Mouse (Mus musculus): ENCODE results near the gene Slc27a2. TPM values are rescaled to one million over a fixed set of nuclear protein-coding genes. Genes with fewer than 3 reads are reported as not detected.

Slc27a2 gene
- polyA plus RNA-seq, 1 experiment from 2014 or later: 12.1 TPM

DNA sequence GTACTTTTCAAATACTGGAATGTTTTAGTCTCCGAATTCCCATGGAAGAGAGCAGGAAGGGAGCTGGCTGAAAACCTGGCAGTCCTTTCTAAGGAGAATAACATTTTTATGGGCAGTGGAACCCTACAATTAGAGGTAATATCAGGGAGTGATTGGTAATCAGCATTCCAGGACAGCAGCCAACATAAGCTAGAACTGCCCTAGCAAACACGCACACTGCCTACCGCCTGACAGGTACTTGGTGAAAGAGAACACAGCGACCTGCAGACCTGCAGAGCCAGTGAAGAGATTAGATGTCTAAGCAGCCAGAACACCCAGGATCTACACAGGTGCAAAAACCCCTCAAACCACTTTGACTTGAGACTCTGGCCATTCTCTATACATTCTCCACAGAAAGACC, 20.5 kb downstream of the Slc27a2 start:
- ATAC-seq (ENCODE audit: low read depth): no peak
- Histone ChIP-seq H3K9me3 (ENCODE audit: control insufficient read depth, low read length) (no peaks in the 10 kb centered on the region), H3K27me3 (ENCODE audit: control insufficient read depth, insufficient read depth, low read length) (no peaks in the 10 kb centered on the region), H3K4me1 (ENCODE audit: control insufficient read depth, insufficient read depth, low read length) (no peaks in the 10 kb centered on the region), H3K9ac (replicated peaks; ENCODE audit: low read depth, low read length) (no peak overlapping the region), H3K4me2 (ENCODE audit: low read depth, low read length) (no peak overlapping the region), H3K4me3 (ENCODE audit: low read depth, low read length) (no peak overlapping the region), H3K36me3 (ENCODE audit: control insufficient read depth, insufficient read depth, low read length) (no peaks in the 10 kb centered on the region), H3K27ac (ENCODE audit: low read depth, low read length) (no peak overlapping the region)
- 87% methylated on average over 4 of the region's 4 CpGs for WGBS

DNA sequence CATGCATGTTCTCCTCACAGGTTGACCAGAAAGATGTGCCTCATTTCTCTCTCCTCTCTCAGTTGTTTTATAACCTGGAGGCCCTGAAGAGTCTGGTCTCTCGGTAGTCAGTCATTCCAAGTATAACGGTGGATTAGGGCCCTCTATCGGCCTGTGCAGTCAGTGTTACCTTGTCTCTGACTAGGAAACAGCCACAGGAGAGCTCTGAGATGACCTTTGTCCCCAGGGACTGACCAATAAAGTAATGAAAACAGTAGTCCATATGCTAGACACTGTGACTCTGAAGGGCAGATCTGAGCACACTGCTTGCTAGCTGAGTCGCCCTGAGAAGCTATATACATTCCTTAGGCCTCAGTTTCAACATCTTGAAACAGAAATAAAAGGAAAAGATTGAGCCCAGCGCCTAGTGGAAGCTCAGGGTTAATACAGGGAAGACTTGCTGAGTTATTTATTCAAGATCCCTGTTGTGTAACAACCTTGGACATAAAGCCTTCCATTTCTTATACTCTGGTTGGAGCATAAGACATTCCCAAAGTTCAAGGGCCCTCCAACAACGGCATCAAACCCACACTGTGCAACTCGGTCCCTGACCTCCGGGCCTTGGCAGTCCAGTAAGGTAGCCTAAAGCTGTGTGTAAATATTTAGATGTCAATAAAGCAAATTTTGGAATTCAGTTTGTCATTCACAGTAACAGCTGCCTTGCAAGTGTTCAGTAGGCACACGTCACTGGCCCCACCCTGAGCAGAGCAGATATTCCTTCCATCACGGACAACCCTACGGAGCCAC, 23.4 kb downstream of the Slc27a2 start:
- Histone ChIP-seq H3K9ac (replicated peaks; ENCODE audit: low read depth, low read length) (no peak overlapping the region), H3K4me1 (ENCODE audit: control insufficient read depth, insufficient read depth, low read length) (no peaks in the 10 kb centered on the region), H3K27me3 (ENCODE audit: control insufficient read depth, insufficient read depth, low read length) (no peaks in the 10 kb centered on the region), H3K9me3 (ENCODE audit: control insufficient read depth, low read length) (no peaks in the 10 kb centered on the region), H3K4me3 (ENCODE audit: low read depth, low read length) (no peak overlapping the region), H3K27ac (ENCODE audit: low read depth, low read length) (no peak overlapping the region), H3K4me2 (ENCODE audit: low read depth, low read length) (no peak overlapping the region), H3K36me3 (ENCODE audit: control insufficient read depth, insufficient read depth, low read length) (no peaks in the 10 kb centered on the region)
- ATAC-seq (ENCODE audit: low read depth): no peak
- WGBS: 81% methylated on average over 11 of the region's 11 CpGs

DNA sequence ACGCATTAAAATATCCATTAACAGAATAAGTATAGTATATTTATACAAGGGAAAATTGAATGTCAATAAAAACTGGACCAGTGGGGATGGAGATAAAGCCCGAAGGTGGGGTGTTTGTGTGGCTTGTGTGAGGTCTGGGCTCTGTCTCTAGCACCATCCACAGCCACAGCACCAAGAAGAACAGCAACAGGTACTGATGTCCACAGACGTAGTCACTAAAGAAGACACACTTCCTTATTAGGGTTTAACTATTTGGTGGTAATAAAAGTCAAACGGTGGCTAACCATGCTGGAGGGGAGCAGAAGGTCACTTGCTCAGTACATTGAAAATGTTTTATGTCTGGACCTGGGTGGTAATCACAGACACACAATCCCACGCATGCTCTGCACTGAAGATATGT, 25.2 kb downstream of the Slc27a2 start:
- 79% methylated on average over 5 of the region's 5 CpGs for WGBS
- Histone ChIP-seq H3K27me3 (ENCODE audit: control insufficient read depth, insufficient read depth, low read length) (no peaks in the 10 kb centered on the region), H3K36me3 (ENCODE audit: control insufficient read depth, insufficient read depth, low read length) (no peaks in the 10 kb centered on the region), H3K27ac (ENCODE audit: low read depth, low read length) (no peak overlapping the region), H3K9ac (replicated peaks; ENCODE audit: low read depth, low read length) (no peak overlapping the region), H3K9me3 (ENCODE audit: control insufficient read depth, low read length) (no peaks in the 10 kb centered on the region), H3K4me1 (ENCODE audit: control insufficient read depth, insufficient read depth, low read length) (no peaks in the 10 kb centered on the region), H3K4me2 (ENCODE audit: low read depth, low read length) (no peak overlapping the region), H3K4me3 (ENCODE audit: low read depth, low read length) (no peak overlapping the region)
- no peak for ATAC-seq (ENCODE audit: low read depth)

DNA sequence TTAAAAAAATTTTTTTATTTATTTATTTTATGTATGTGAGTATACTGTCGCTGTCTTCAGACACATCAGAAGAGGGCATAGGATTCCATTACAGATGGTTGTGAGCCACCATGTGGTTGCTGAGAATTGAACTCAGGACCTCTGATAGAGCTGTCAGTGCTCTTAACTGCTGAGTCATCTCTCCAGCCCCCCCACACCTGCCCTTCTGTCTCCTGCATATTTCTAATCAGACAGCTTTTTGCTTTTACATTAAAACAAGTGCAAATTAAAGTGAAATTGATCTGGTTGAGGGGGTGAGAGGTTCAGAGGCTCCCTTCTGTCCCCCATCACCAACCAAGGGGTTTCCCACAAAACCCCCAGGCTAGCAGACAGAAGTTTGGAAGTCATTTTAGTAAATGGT, 27.1 kb downstream of the Slc27a2 start:
- no peak for ATAC-seq (ENCODE audit: low read depth)
- no peaks in the 10 kb centered on the region for H3K9me3 ChIP-seq (ENCODE audit: control insufficient read depth, low read length)

DNA sequence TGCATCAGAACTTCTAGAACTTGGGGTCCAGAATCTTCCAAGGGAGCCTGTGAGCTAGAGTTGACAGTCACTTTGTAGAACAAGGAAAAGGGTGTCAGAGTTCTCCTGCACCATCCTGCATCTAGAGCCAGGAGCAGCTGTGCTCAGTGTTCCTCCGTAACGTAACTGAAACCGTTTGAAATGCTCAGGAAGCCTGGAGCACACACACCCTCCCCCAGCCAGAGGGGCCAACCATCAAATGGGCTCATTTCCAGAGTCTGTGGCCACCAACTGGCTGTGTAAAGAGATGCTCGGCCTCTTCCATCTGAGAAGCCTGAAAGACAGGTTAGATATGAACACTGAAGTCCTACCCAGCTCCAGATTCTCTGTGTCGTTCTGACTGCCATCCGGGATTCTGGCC, 31.8 kb downstream of the Slc27a2 start:
- Histone ChIP-seq H3K4me3 (ENCODE audit: low read depth, low read length) (no peak overlapping the region), H3K4me2 (ENCODE audit: low read depth, low read length) (no peak overlapping the region), H3K36me3 (ENCODE audit: control insufficient read depth, insufficient read depth, low read length) (no peaks in the 10 kb centered on the region), H3K4me1 (ENCODE audit: control insufficient read depth, insufficient read depth, low read length) (no peaks in the 10 kb centered on the region), H3K27ac (ENCODE audit: low read depth, low read length) (no peak overlapping the region), H3K27me3 (ENCODE audit: control insufficient read depth, insufficient read depth, low read length) (no peaks in the 10 kb centered on the region), H3K9me3 (ENCODE audit: control insufficient read depth, low read length) (no peaks in the 10 kb centered on the region), H3K9ac (replicated peaks; ENCODE audit: low read depth, low read length) (no peak overlapping the region)
- ATAC-seq (ENCODE audit: low read depth): no peak
- WGBS: 74% methylated on average over 6 of the region's 6 CpGs

More for the DNA sequence above, 27.1 kb downstream of the Slc27a2 start:
- H3K4me3 ChIP-seq (ENCODE audit: low read depth, low read length): no peak overlapping the region
- no peaks in the 10 kb centered on the region for H3K36me3 ChIP-seq (ENCODE audit: control insufficient read depth, insufficient read depth, low read length)
- H3K4me2 ChIP-seq (ENCODE audit: low read depth, low read length): no peak overlapping the region
- no peak overlapping the region for H3K9ac ChIP-seq (replicated peaks; ENCODE audit: low read depth, low read length)
- no peaks in the 10 kb centered on the region for H3K4me1 ChIP-seq (ENCODE audit: control insufficient read depth, insufficient read depth, low read length)
- 100% methylated on average over 1 of the region's 1 CpGs for WGBS
- no peak overlapping the region for H3K27ac ChIP-seq (ENCODE audit: low read depth, low read length)
- H3K27me3 ChIP-seq (ENCODE audit: control insufficient read depth, insufficient read depth, low read length): no peaks in the 10 kb centered on the region

DNA sequence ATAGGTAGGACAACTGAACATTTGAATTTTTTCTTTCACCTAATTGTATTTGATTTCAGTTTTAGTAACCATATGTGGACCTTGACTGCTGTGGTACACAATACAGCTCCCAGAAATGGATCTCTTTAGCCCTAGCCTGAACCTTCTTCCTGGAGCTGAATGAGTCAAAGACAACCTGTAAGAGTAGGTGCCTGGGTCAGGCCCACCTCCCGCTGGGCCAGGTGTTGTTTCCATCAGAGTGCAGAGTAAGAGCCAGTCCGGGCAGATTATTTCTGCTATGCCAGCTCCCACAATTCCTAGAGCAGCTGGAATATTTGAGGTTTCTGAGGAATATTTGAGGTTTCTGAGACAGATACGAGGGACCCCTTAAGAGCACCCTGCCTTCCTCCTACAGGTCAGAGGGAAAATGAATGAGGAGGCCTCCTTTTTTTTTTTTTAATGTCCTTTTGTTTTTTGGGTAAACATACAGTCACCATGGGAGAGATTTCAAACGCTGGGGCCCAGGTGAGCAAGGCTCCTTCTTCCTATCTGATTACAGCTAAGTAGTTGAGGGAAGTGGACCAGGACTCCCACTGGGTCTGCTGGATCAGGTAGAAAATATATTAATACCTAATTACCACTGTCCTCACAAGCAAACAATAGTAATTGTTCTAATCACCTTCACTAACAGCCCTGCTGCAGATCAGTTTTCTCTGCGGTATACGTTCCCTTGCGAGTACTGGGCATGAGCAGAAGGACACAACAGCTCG, 32.6 kb downstream of the Slc27a2 start:
- H3K4me1 ChIP-seq (ENCODE audit: control insufficient read depth, insufficient read depth, low read length): no peaks in the 10 kb centered on the region
- no peaks in the 10 kb centered on the region for H3K36me3 ChIP-seq (ENCODE audit: control insufficient read depth, insufficient read depth, low read length)
- H3K4me3 ChIP-seq (ENCODE audit: low read depth, low read length): no peak overlapping the region
- H3K9ac ChIP-seq (replicated peaks; ENCODE audit: low read depth, low read length): no peak overlapping the region
- no peaks in the 10 kb centered on the region for H3K9me3 ChIP-seq (ENCODE audit: control insufficient read depth, low read length)
- H3K27ac ChIP-seq (ENCODE audit: low read depth, low read length): no peak overlapping the region
- ATAC-seq (ENCODE audit: low read depth): no peak
- no peaks in the 10 kb centered on the region for H3K27me3 ChIP-seq (ENCODE audit: control insufficient read depth, insufficient read depth, low read length)
- H3K4me2 ChIP-seq (ENCODE audit: low read depth, low read length): no peak overlapping the region
- 87% methylated on average over 8 of the region's 8 CpGs for WGBS

DNA sequence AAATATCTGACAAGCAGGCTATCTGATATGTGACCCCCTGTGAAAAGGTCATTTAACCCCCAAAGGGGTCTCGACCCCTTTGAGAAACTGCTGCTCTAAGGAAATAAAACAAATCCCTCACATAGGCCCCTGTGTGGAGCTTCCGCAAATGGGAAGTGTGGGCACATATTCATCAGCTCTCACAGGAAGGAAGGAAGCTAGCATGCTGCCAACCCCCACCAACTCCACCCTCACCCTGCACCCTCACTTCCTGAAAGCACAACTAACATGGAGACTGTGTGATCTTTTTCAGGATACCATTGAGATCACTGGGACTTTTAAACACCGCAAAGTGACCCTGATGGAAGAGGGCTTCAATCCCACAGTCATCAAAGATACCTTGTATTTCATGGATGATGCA, 35.3 kb downstream of the Slc27a2 start:
- H3K27ac ChIP-seq (ENCODE audit: low read depth, low read length): no peak overlapping the region
- no peaks in the 10 kb centered on the region for H3K36me3 ChIP-seq (ENCODE audit: control insufficient read depth, insufficient read depth, low read length)
- no peaks in the 10 kb centered on the region for H3K27me3 ChIP-seq (ENCODE audit: control insufficient read depth, insufficient read depth, low read length)
- H3K9me3 ChIP-seq (ENCODE audit: control insufficient read depth, low read length): no peaks in the 10 kb centered on the region
- H3K4me3 ChIP-seq (ENCODE audit: low read depth, low read length): no peak overlapping the region
- H3K9ac ChIP-seq (replicated peaks; ENCODE audit: low read depth, low read length): no peak overlapping the region
- no peak overlapping the region for H3K4me2 ChIP-seq (ENCODE audit: low read depth, low read length)
- ATAC-seq (ENCODE audit: low read depth): no peak
- 92% methylated on average over 3 of the region's 3 CpGs for WGBS
- no peaks in the 10 kb centered on the region for H3K4me1 ChIP-seq (ENCODE audit: control insufficient read depth, insufficient read depth, low read length)

DNA sequence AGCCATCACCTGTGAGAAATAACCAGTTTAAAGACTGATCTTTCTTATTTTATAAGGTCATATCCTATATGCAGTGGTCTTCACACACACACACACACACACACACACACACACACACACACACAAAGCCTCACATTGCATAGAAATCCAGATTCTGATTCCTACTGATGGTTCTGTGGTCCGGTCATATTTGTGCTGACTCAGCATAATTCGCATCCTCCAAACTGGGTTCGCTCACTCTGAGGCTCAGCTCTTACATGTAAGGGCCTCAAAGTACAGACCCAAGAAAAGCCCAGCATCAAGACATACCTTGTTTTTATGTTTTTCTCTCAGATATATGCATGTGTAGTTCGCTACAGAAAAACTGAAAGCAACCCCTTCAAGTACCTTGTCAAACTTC, 39.1 kb downstream of the Slc27a2 start:
- no peaks in the 10 kb centered on the region for H3K4me1 ChIP-seq (ENCODE audit: control insufficient read depth, insufficient read depth, low read length)
- 90% methylated on average over 4 of the region's 4 CpGs for WGBS

More for the DNA sequence above, 39.1 kb downstream of the Slc27a2 start:
- Histone ChIP-seq H3K9ac (replicated peaks; ENCODE audit: low read depth, low read length) (no peak overlapping the region), H3K27me3 (ENCODE audit: control insufficient read depth, insufficient read depth, low read length) (no peaks in the 10 kb centered on the region), H3K36me3 (ENCODE audit: control insufficient read depth, insufficient read depth, low read length) (no peaks in the 10 kb centered on the region), H3K4me2 (ENCODE audit: low read depth, low read length) (no peak overlapping the region), H3K27ac (ENCODE audit: low read depth, low read length) (no peak overlapping the region), H3K4me3 (ENCODE audit: low read depth, low read length) (no peak overlapping the region), H3K9me3 (ENCODE audit: control insufficient read depth, low read length) (no peaks in the 10 kb centered on the region)
- no peak for ATAC-seq (ENCODE audit: low read depth)

Measured in neural tube, embryonic 14.5 days (tissue).